Mouse (Mus musculus): ENCODE measurements at regions not wholly inside any gene's neighbourhood (a gene's known extent, or its start where the extent isn't known, plus 50 kb on each side); places are given as distances from the start of the nearest gene placed in this dataset.
A peak's percentile ranks its signal among the peaks of the same experiment; 100 is the strongest.

DNA sequence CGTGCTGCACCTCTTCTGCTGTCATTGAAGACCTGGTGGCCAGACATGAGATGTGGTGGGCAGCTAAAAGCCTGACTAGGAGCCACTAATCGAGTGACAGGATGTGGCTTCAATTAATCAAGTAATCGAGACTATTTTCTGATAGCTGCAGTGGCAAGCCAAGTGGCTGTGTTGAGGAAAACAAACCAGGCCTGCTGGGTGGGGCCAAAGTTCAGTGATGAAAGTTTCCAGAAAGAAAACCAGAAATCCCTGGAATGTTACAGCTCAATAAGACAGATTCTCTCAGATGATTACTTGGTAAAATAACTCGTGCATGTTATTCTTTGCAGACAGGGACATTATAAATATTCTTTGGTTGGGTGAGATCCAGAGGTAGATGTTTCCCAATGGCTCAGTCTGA, 564.4 kb upstream of the Tbl1xr1 start:
- no peak for DNase-seq (ENCODE audit: low spot score)

DNA sequence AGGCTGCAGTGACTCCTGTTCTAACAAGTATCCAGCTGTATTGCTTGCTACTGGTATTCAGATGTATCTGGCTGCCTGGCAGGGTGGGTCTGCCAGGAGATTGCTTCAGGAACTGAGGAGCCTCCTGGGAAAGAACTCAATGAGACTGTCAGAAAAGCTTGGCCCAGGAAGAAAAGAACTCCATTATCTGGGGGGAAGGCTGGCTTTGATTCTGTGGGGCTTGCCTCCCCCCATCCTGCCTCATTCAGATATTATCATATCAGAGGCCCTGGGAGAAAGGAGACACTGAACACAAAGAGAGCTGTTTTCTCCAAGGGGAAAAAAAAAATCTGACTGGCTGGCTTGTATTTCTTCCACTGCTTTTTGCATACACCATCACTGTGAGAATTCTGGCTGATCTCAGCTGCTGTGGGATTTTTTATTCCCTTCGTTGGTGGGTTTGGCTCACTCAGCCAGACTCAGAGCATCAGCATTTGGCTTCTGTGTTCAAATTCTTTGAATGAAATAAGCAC, 552.0 kb upstream of the Tbl1xr1 start:
- peak; percentile 14 for DNase-seq (ENCODE audit: low spot score)

GRCm38 (mm10) chr3:21530862-21531261, 545.6 kb upstream of the Tbl1xr1 start:
- no peak for DNase-seq (ENCODE audit: low spot score)

GRCm38 (mm10) chr3:21539138-21539537, 537.3 kb upstream of the Tbl1xr1 start:
- DNase-seq (ENCODE audit: low spot score): no peak

- peak; percentile 16 for DNase-seq (ENCODE audit: low spot score)
Observed at GRCm38 (mm10) chr3:21544456-21544855, 532.0 kb upstream of the Tbl1xr1 start.

DNA sequence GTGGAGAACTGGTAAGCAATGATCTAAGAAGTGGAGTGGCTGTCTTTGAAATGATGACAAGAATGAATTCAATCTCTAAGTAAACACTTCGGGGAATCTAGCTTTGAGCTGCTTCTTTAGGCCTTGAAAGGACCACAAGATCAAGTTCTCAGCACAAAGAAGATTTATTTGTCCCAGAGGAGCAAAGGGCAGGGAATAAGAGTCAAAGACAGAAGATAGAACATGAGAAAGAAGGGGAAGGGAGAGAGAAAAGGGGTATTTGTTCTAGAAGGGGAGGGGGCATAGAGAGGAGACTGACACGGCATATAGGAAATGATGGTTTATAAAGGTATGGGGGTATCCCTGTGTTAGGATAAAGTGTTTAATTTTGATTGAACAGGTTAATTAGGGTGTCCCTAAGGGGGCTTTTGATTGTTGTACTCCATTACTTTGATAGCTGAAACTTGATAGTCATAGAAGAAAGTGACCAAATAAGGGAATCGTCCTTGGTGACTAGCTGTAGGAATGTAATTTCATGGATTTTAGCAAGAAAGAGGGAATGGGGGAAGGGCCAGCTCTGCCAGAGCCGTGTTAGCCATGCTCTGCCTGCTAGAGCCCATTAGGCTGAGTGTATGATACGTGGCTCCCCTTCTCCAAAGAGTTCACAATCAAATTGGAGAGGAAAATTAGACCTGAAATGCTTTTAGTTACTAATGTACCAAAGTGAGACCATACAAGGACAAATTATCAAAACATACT, 531.1 kb upstream of the Tbl1xr1 start:
- no peak for DNase-seq (ENCODE audit: low spot score)

DNA sequence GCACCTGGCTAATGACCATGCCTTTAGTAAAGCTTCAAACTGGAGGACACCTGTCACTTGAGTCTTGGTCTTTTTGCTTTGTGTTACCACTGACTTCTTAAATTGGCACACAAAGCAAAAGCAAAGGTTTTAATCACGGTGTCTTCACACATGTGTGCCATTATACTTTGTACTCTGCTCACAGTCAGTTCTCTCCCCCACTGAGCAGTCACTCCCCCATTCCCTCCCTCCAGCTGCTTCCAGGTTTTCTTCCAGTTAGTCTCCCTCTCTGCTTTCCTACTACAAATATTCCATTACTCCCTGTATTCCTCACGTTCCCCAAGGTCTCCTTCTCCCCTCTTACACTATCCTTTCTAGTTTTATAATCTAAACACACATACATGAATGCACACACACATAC, 530.0 kb upstream of the Tbl1xr1 start:
- no peak for DNase-seq (ENCODE audit: low spot score)

DNA sequence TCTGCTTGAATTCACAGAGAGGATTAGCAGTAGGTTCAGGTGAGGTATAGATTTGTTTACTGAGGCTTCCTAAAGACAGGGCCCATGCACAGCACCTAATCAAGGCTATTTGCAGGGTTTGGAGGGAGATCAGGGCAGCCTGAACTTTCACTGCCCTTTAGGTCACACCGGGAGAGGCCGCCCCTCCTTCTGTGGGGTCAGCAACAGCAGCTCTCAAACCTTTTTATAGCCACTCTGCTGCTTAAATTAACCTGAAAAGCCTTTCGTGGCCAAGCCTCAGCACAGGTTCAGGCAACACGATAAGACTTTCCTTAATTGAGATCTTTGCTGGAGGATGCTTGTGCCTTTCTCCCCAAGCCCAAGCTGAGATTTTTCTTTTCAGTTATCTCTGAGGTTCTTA, 526.8 kb upstream of the Tbl1xr1 start:
- no peak for DNase-seq (ENCODE audit: low spot score)

GRCm38 (mm10) chr3:21553159-21553758, 523.2 kb upstream of the Tbl1xr1 start:
- peak; percentile 14 for DNase-seq (ENCODE audit: low spot score)

GRCm38 (mm10) chr3:21553859-21554258, 522.6 kb upstream of the Tbl1xr1 start:
- no peak for DNase-seq (ENCODE audit: low spot score)

- DNase-seq (ENCODE audit: low spot score): peak; percentile 77
Observed at GRCm38 (mm10) chr3:21557963-21558441, 518.5 kb upstream of the Tbl1xr1 start.

GRCm38 (mm10) chr3:21562771-21563312, 513.6 kb upstream of the Tbl1xr1 start:
- DNase-seq (ENCODE audit: low spot score): no peak

- no peak for DNase-seq (ENCODE audit: low spot score)
Observed at GRCm38 (mm10) chr3:21563454-21563853, 513.0 kb upstream of the Tbl1xr1 start.

- DNase-seq (ENCODE audit: low spot score): peak; percentile 82
Observed at GRCm38 (mm10) chr3:21564211-21564781, 512.2 kb upstream of the Tbl1xr1 start.

GRCm38 (mm10) chr3:21564847-21565485, 511.5 kb upstream of the Tbl1xr1 start:
- no peak for DNase-seq (ENCODE audit: low spot score)

DNA sequence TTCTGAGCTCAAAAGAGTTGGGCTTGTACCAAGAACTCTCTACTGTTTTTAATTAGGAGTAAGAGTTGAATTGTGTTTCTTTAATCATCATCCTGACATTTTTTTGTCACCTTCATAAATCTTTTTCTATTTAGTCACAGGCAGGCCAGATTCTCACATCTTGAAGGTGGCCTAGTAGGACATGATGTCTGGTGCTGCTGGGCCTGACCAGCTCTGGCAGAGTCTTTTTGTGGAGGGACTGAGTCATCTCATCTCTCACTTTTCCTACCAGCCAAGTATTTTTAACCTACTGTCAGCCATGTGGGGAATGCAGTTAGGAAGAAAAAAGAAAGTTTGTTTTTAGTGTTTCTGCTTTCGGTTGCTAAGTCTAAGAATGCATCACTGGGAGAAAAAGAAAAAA, 506.7 kb upstream of the Tbl1xr1 start:
- DNase-seq (ENCODE audit: low spot score): no peak

- DNase-seq (ENCODE audit: low spot score): no peak
Observed at GRCm38 (mm10) chr3:21578635-21579034, 497.8 kb upstream of the Tbl1xr1 start.

- no peak for DNase-seq (ENCODE audit: low spot score)
Observed at GRCm38 (mm10) chr3:21582122-21582521, 494.3 kb upstream of the Tbl1xr1 start.

DNA sequence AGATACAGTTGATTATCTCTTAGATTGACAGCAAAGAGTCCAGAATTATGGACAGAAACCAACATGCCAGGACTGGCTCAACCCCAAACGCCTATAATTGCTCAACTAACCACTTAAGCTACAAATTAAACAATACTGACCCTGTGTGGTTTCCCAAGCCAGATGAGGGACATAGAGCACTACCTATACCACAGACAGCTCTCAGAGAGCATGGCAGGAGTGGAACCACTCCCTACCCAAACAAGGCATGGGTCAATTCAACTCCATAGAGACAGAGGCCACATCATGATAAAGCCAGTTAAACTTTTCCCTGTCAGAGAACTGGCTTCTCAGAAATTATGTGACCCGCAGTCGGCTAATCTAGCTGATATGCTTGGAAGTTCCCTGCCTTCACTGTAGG, 490.7 kb upstream of the Tbl1xr1 start:
- DNase-seq (ENCODE audit: low spot score): no peak

GRCm38 (mm10) chr3:21606846-21607245, 469.6 kb upstream of the Tbl1xr1 start:
- DNase-seq (ENCODE audit: low spot score): no peak

DNA sequence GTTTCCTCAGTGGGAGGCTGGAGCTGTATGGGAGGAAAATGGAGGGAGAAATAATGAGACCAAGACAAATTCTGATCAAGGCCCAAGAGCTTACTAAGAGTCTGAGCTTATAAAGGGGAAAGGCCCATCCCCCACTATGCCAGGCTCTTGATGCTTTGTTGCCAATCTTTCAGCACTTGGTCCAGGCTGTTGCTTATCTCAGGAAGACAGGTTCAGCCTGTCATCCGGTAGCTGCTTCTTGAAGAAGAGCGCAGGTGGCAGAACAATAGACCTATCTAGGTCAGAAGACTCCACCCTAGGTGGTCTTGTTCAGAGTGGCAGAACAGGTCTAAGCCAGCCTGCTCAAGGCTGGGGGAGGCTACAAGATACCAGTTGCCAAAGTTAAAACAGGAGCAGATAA, 466.2 kb upstream of the Tbl1xr1 start:
- DNase-seq (ENCODE audit: low spot score): no peak

DNA sequence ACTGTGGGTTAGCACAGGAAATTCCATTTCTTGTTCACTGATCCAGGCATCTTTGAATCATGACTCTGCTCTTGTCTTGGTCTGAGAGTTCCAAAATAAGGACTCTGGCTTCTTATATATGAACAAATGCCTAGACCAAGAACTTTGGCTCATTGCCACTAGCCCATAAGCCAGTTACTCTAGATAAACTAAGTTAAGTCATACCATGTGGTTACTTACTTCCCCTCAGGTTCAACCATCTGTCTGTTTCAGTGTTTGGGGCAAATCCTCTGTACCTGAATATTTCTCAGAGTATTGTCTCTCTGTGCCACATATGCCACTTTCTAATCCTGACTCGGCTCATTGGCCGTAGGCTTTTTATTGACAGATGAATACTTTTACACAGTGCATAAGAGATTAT, 454.7 kb upstream of the Tbl1xr1 start:
- no peak for DNase-seq (ENCODE audit: low spot score)

Data from layer of hippocampus, adult 11-12 months (tissue).